Mouse (Mus musculus): ENCODE results near the gene Dusp11. TPM values are rescaled to one million over a fixed set of nuclear protein-coding genes. Genes with fewer than 3 reads are reported as not detected.
A peak's percentile ranks its signal among the peaks of the same experiment; 100 is the strongest.
"Not testable (repeated sequence)": the region's sequence is repeated elsewhere in the genome, so short reads cannot be mapped to it uniquely, and the experiment has no call there.

The Dusp11 gene
- total RNA-seq, 2 experiments from 2014 or later, result 46.7 to 94.7 TPM

DNA sequence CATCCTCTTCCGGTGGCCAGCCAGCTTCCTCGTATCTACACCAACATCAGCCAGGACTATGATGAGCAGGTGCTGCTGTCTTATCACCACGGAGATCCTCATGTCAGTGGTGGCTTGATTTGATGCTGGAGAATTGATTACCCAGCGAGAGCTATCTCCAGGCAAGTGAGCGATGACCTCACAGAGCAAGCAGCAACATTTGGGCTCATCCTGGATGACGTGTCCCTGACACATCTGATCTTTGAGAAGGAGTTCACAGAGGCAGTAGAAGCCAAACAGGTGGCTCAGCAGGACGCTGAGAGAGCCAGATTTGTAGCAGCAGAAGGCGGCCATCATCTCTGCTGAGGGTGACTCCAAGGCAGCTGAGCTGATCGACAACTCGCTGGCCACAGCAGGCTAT is 22.8 kb downstream of the Dusp11 start:
- no peak for ATAC-seq (replicated peaks; ENCODE audit: low FRiP score, low TSS enrichment, poor library complexity, severe bottlenecking)

DNA sequence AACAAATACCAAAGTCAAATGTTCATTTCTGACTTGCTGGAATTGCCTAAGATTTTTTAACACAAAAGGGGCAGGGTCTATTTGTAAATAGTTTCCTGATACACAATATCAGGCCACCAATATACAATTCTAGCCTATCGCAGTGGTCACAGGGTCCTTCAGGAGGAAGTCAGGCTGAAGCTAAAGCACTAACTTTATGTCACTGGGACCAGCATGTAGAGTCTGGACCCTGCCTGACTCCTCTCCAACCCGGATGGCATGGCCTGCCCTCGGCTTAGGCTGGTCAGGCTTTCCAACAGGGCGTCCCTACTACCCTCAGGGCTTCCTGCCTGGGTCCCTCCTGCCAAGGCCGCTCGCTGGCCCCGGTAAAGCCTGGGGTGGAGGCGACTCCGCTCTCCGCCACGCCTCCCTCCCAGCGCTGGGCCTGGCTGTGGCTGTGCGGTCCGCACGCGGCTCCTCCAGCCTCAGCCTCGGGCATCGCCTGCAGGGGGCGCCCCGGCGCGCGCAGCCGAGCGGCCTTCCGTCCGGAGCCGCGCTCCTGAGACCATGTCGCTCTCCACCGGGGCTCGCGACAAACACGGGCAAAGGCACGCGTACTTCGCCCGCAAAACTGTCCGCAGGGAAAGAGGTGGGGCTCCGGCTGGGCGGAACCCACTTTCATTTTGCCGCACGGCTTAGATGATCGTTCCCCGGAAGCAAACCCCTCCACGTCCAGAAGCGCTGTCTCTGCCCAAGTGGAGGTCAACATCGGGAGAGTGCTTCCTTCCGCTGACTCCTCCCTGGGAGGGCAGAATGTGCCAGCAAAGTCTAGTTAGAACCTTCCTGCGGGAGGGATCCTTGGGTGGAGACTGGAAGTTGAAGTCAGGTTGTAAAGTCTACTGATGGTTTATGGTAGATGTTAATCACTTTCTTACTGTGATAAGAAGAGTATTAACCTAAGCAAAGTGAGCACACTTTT is 24.7 kb downstream of the Dusp11 start:
- peak; percentile 96 for ATAC-seq (replicated peaks; ENCODE audit: low FRiP score, low TSS enrichment, poor library complexity, severe bottlenecking)

DNA sequence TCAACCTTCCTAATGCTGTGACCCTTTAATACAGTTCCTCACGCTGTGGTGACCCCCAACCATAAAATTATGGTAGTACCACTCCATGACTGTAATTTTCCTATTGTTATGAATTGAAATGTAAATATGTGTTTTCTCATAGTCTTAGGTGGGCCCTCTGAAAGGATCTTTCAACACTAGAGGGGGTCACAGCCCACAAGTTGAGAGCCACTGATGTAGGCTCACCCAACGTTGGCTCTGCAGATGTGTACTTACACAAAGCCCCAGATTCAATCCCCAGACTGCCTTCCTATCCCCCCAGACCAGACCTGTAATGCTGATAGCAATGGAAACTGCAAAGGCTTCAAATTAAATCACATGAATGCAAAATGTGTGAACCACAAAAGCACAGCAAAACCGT is 25.8 kb downstream of the Dusp11 start:
- ATAC-seq (replicated peaks; ENCODE audit: low FRiP score, low TSS enrichment, poor library complexity, severe bottlenecking), result no peak

DNA sequence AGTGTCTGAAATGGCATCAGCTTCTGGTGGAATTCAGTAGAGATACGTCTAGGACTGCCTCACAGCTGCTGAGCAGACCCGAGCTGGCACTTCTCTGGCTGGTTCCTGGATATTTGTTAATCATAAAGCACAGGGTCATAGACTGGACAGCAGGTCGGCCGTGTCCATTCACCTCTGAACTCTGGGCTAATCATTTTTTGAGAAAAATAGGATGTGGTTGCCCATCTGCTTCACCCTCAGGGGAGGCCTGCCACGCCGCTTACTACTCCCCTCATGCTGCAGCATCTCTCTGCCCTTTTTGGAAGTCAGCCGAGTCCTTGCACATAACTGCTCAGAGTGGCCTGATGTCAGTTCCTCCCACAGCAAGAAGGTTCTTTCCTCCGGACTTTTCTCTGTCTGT is 27.4 kb downstream of the Dusp11 start:
- no peak for ATAC-seq (replicated peaks; ENCODE audit: low FRiP score, low TSS enrichment, poor library complexity, severe bottlenecking)

DNA sequence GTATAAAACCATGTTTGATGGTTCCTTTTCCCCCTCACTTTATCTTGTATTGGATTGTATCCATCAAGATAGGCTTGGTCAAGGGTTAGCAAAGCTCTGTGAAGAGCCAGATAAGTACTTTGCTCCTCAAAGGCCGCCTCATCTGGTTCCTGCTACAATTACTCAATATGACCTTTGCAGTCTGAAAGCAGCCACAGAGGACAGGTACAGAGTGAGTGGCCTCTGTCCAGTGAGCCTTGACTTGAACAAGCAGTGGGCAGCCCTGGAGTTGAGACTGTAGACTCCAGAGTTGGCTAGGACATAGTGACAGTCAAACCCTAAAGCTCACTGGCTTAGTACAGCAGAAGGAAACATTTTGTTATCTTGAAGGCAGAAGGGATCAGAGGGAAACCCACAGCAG is 32.2 kb downstream of the Dusp11 start:
- no peak for ATAC-seq (replicated peaks; ENCODE audit: low FRiP score, low TSS enrichment, poor library complexity, severe bottlenecking)

DNA sequence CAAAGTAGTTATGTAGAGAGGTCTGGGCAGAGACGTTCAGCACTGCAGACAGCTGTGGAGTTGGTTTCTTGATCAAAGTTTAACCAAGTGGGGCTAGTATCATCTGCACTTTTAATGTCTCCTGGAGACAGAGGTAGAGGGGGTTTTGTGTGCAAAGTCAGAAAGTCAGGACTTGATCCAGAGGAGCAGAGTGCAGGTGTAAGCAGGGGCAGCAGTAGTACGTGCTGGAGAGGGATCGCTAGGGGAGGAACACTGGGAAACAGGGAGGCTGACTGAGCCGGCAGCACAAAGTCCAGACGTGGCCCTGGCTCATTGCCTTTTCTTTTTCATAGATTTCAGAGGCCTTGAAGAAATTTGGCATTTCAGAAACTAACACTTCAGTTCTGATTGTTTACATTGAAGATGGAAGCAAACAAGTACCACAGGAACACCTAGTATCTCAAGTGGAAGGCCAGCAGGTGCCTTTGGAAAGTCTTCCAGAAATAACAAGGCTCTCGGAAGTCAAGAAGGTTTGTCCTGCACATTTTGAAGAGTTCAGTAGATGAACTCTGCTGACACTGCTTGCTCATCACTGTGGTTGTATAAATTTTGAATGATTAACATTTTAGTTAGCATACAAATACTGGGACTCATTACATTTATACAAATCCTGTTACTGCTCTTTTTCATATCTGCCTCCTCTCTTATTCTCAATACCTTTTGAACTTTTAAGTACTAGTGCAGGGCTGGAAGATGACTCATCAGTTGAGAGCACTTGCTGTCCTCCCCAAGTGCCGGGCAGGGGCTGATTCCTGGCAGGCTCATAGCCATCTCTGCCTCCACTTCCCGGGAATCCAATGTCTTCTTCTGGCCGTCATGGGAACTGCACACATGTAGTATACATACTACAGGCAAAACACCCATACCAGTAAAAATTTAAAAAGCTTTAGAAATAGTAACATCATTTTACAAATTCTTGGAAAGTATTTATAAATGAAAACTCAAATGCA is 33.7 kb downstream of the Dusp11 start:
- ATAC-seq (replicated peaks; ENCODE audit: low FRiP score, low TSS enrichment, poor library complexity, severe bottlenecking), result no peak

DNA sequence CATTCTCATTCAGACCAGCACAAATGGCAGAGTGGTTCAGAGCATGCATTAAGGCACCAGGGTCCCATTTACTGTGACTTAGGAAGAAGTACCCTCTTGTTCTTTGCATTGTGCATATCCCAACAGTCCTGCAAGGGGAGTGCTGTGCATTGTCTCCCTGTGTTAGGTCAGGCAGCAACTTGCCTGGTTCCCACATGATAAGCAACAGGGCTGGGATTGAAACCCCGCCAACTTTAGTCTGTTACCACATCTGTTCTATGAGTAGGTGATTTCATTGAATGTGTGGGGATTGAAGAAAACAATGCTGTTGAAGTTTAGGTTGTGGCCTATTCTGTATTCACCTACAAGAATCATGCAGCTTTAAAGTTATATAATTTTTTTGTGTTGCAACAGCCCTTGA is 34.8 kb downstream of the Dusp11 start:
- peak; percentile 95 for ATAC-seq (replicated peaks; ENCODE audit: low FRiP score, low TSS enrichment, poor library complexity, severe bottlenecking)

DNA sequence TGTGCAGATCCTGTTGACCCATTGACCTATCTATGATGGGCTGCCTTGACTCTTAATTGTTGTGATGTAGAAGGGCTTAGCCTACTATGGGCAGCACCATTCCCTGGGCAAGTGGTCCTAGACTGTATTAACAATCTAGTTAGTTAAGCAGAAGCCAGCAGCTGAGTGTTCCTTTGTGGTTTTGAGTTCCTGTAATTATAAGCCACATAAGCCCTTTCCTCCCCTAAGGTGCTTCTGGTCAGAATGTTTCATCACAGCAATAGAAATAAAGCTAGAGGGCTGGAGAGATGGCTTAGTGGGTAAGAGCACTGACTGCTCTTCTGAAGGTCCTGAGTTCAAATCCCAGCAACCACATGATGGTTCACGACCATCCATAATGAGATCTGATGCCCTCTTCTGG is 37.8 kb downstream of the Dusp11 start:
- ATAC-seq (replicated peaks; ENCODE audit: low FRiP score, low TSS enrichment, poor library complexity, severe bottlenecking), result no peak

DNA sequence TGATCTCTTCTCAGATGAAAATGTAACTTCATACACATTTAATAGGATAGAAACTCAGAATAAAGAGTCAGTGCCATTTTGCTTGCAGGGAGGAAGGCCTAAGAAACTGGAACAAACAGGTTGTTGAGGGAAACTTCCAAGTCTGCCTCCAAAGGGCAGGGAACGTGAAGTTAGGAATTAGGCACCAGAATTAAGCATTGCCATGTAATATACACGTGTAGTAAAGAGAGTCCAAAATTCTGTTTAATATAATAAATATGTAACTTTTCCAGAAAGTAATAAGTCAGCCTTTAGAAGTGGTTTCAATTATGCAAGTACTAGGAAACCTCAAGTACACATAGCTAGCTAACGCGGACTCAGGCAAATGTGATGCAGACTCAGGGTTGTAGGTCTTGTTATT is 42.1 kb downstream of the Dusp11 start:
- ATAC-seq (replicated peaks; ENCODE audit: low FRiP score, low TSS enrichment, poor library complexity, severe bottlenecking), result no peak

DNA sequence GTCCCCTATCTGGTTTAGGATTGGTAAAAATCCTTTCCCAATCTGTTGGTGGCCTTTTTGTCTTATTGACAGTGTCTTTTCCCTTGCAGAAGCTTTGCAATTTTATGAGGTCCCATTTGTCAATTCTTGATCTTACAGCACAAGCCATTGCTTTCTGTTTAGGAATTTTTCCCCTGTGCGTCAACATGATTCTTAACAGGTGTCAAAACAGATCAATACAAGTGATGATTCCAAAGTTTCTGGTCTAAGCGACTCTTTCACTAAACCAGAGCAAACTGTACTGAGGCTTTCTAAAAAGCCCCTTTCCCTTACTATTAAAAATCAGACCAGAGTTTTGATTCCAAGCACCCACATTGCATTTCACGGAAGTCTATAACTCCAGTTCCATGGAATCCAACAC is 43.1 kb downstream of the Dusp11 start:
- not testable (repeated sequence) for ATAC-seq (replicated peaks; ENCODE audit: low FRiP score, low TSS enrichment, poor library complexity, severe bottlenecking)

DNA sequence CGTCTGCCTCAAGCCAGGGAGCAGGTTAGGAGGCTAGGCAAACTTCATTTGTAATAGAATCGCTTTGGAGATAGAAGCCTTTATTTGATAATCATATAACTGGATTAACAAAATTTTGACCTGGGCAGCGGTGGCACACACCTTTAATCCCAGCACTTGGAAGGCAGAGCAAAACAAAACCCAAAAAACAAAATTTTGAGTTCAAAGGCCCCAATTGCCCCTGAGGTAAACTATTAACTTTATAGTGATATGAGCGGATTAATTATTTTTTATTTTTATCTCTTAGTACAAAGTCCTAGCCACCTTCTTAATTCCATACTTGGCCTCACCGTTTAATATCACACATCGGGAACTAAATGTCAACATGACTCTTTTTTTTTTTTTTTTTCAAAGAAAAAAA is 44.9 kb downstream of the Dusp11 start:
- ATAC-seq (replicated peaks; ENCODE audit: low FRiP score, low TSS enrichment, poor library complexity, severe bottlenecking), result no peak

DNA sequence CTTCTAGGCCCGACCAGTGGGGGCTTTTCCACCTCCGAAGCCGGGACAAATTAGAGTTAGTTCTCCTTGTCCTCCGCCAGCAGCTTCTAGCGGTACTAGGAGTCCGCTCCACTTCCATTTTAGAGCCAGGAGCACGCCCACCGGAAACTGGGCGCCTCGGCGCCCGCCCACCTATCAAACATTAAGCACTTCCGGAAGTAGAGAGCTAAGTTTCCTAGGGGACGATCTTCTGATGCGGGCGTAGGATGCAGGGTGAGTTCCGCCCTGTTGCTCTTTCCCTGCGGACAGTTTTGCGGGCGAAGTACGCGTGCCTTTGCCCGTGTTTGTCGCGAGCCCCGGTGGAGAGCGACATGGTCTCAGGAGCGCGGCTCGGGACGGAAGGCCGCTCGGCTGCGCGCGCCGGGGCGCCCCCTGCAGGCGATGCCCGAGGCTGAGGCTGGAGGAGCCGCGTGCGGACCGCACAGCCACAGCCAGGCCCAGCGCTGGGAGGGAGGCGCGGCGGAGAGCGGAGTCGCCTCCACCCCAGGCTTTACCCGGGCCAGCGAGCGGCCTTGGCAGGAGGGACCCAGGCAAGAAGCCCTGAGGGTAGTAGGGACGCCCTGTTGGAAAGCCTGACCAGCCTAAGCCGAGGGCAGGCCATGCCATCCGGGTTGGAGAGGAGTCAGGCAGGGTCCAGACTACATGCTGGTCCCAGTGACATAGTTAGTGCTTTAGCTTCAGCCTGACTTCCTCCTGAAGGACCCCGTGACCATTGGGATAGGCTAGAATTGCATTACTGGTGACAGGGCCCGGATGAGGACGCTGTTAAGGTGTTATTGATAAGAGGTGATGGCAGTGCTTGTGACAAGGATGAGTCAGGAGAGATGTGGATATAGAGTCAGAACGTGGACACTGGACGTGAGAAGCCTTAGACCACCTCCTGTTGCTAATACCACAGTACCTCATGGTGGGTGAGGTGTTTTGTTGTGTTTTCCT is 45.6 kb downstream of the Dusp11 start, which contains the start of gene Nat8f1:
TSS of gene Nat8f1 (minus strand) at position 149 of the 975 bp plus-strand sequence.
- peak; percentile 92 for ATAC-seq (replicated peaks; ENCODE audit: low FRiP score, low TSS enrichment, poor library complexity, severe bottlenecking)

DNA sequence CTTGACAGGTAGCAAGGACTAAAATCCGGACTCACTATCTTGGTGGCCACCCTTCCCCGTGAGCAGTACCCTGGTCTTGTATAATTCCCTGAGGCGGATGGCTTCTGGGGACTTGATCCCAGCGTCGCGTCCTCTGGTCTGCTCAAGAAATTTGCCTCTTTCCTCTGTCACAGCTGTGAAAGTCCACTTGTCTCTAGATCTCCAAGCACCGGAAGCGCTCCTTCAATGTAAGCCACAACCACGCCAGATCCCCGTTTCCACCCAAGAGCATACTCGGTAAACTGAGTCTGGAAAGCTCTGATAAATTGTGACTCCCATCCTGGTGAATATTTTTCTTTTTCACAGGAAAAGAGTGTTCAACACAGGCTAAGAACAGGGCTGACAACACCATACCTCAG is 46.3 kb downstream of the Dusp11 start:
- peak; percentile 34; the same call in 1 of the 2 replicates for ATAC-seq (replicated peaks; ENCODE audit: low FRiP score, low TSS enrichment, poor library complexity, severe bottlenecking)

DNA sequence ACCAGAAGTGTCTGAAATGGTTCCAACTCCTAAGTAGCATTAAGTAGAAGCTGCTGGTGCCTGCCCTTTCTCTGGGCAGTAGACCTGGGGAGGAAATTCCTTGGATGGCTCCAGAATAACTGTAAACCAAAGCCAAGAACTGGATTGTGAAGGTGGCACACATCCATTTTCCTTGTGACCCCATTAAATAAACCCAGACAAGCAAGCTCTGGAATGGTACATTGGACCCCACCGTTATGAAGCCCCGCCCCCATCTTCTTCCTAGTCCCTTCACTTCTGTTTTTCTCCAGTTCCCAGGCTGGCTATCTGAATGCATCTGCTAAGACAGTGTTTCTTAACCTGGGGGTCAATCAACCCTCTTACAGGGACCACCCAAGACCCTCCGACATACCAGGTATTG is 49.9 kb downstream of the Dusp11 start, which contains the start of gene Tprkb:
TSS of gene Tprkb (plus strand) at position 279 of the 400 bp plus-strand sequence.
- no peak for ATAC-seq (replicated peaks; ENCODE audit: low FRiP score, low TSS enrichment, poor library complexity, severe bottlenecking)

DNA sequence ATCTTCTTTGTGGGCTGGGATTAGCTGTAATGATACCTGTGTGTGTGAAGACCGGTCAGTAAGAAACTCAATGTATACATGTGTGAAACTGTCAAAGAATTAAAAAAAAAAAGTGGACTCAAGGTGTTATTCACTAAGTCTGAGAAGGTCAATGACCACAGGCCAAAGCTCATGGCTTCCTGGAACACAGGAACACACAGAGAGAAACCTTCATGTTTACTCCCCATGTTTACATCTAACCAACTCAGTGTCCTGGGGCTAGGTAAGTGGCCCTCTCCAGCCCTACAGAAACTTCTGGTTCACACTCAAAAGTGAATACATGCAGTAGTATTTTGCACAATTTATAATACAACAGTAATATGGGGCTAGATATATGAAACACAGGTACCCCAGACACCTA is 51.8 kb downstream of the Dusp11 start:
- ATAC-seq (replicated peaks; ENCODE audit: low FRiP score, low TSS enrichment, poor library complexity, severe bottlenecking), result no peak

DNA sequence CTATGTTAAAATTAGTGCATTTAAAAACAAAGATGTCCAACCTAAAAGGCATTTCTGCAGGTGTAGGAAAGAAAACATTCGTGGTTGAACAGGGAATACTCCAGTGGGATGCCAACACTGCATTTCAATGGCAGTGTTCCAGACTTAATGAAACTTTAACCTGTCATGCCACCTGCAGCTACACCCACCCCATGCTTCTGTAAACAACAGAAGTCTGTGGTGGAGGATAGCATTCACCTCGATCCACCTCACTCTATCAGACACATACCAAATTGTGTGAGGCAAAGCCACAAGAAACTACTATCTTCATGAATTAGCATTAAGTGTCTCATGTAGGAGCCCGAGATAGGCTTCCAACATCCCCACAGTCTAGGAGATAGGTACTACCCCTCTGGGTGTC is 53.1 kb downstream of the Dusp11 start:
- 0 out of 2 replicates have a peak, but pooled peaks have one; percentile 15 for ATAC-seq (replicated peaks; ENCODE audit: low FRiP score, low TSS enrichment, poor library complexity, severe bottlenecking)

DNA sequence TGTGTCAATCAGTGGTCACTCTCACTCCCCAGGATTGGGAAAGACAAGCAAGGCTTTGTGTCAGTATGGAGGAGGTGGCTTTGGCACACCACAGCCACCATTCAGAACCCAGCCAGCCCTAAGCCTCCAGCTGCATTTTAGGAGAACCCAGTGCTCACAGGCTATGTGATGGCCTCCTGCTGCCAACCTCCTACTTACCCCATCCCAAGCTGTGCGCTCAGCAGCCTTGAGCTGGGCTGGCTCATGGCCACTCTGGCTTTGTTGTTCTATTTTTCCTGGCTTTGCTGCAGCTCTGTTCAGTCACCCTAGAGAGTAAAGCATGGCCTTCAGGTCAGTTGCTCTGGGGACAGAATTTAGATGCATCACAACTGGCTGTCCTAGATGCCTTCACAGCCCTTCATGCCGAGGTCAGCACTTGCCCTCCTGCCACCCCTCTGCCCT is 54.5 kb downstream of the Dusp11 start:
- ATAC-seq (replicated peaks; ENCODE audit: low FRiP score, low TSS enrichment, poor library complexity, severe bottlenecking), result not testable (repeated sequence)

DNA sequence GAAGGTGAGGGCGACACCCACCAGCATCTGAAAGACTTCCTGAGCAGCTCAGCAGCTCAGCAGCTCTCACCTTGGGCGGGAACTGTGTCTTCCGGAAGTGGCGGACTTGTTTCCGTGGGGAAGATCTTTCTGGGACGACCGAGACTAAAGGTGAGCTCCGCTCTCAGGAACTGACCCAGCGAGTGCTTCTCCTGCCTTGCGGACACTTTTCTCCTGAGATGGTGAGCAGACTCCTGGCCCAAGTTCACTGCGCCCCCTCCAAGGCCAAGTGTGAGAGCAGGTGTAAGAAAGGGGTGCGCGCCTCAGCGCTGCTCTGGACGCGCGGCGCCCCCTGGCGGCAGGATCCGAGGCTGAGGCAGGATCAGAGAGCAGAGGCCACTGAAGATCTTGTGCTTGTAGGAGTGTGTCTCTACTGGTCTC is 56.8 kb downstream of the Dusp11 start, which contains the start of gene Nat8f4:
TSS of gene Nat8f4 (minus strand) at position 243 of the 420 bp plus-strand sequence.
- ATAC-seq (replicated peaks; ENCODE audit: low FRiP score, low TSS enrichment, poor library complexity, severe bottlenecking), result peak; percentile 87

DNA sequence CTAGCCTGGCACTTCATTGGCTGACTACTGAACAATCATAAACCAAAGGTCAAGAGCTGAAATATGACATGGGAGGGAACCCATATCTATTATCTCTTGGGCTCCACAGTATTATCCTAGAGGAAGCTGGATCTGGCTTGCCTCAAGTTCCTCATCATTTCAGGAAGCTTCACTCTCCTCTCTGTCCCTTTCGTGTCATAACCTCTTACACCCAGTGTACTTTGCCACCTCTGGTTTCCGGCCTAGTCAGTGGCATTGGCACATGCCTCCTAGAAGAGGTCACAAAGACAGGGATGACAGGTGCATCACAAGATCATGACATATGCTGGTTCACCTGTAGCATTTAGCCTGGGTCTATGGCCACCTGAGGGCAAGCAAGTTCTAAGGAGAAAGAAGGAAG is 59.2 kb downstream of the Dusp11 start:
- no peak for ATAC-seq (replicated peaks; ENCODE audit: low FRiP score, low TSS enrichment, poor library complexity, severe bottlenecking)

Data from megakaryocyte-erythroid progenitor cell, adult 5-6 weeks (primary cell).